Mouse (Mus musculus): ENCODE measurements around the gene H2al2b. TPM values are rescaled to one million over a fixed set of nuclear protein-coding genes. Genes with fewer than 3 reads are reported as not detected.
"Not testable (repeated sequence)": the region's sequence is repeated elsewhere in the genome, so short reads cannot be mapped to it uniquely, and the experiment has no call there.

Gene H2al2b
- polyA plus RNA-seq (2015; fragmentation: Nextera tagmentation; extraction: Ambion mirVana): not detected in 2 replicates

GRCm38 (mm10) chrY:2720574-2720973, at the start of gene H2al2b:
Gene H2al2b (minus strand): TSS chrY:2720674.
- not testable (repeated sequence) for H3K27ac ChIP-seq; H3K4me1 ChIP-seq (replicated peaks); H3K4me2 ChIP-seq (replicated peaks); H3K9ac ChIP-seq; H3K9me3 ChIP-seq; H3K36me3 ChIP-seq; H3K4me3 ChIP-seq (replicated peaks); H3K27me3 ChIP-seq (replicated peaks); ATAC-seq
- no CpG with 5 or more reads among the region's 4 CpGs for WGBS

Other genes with a start within 250 kb of the H2al2b start
- gene H2al2c, start 121.6 kb downstream of the H2al2b start, polyA plus RNA-seq (2015; fragmentation: Nextera tagmentation; extraction: Ambion mirVana): not detected in 2 replicates
- gene Sry, start 57.0 kb downstream of the H2al2b start, polyA plus RNA-seq (2015; fragmentation: Nextera tagmentation; extraction: Ambion mirVana): not detected in 2 replicates
- gene Gm4064, start 75.5 kb upstream of the H2al2b start, polyA plus RNA-seq (2015; fragmentation: Nextera tagmentation; extraction: Ambion mirVana): not detected in 2 replicates
- gene Rbmy, start 110.0 kb upstream of the H2al2b start, polyA plus RNA-seq (2015; fragmentation: Nextera tagmentation; extraction: Ambion mirVana): not detected in 2 replicates
- not detected in 2 replicates for gene Gm10256, start 110.0 kb upstream of the H2al2b start, polyA plus RNA-seq (2015; fragmentation: Nextera tagmentation; extraction: Ambion mirVana)
- 0.09 and 0.30 TPM in 2 replicates for gene Gm10352, start 180.3 kb upstream of the H2al2b start, polyA plus RNA-seq (2015; fragmentation: Nextera tagmentation; extraction: Ambion mirVana)
- gene Gm29289, start 211.9 kb upstream of the H2al2b start, polyA plus RNA-seq (2015; fragmentation: Nextera tagmentation; extraction: Ambion mirVana): not detected in 2 replicates

All from intestine, embryonic 15.5 days (tissue).